Mouse (Mus musculus): ENCODE measurements at regions not wholly inside any gene's neighbourhood (a gene's known extent, or its start where the extent isn't known, plus 50 kb on each side); places are given as distances from the start of the nearest gene placed in this dataset.
A peak's percentile ranks its signal among the peaks of the same experiment; 100 is the strongest.
"Not testable (repeated sequence)": the region's sequence is repeated elsewhere in the genome, so short reads cannot be mapped to it uniquely, and the experiment has no call there.

DNA sequence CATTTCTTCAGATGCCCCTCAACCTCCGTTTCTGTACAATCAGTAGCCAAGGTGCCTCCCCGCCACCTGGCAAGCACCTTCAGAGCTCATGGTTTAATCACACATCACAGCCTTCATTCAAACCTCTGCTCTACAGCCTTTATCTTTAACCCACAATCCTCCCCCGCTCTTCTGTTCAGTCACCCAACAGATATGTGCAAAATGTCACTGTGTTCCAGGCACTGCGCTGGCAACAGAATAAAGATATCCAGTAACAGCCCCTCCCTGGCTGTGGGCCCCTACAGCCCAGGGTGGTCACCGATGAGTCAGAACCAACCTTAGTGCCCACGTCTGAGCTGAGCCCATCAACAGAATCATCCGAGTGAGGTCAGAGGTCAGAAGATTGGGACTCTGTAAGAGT, 54.3 kb upstream of the Ddr1 start:
- DNase-seq, result no peak

DNA sequence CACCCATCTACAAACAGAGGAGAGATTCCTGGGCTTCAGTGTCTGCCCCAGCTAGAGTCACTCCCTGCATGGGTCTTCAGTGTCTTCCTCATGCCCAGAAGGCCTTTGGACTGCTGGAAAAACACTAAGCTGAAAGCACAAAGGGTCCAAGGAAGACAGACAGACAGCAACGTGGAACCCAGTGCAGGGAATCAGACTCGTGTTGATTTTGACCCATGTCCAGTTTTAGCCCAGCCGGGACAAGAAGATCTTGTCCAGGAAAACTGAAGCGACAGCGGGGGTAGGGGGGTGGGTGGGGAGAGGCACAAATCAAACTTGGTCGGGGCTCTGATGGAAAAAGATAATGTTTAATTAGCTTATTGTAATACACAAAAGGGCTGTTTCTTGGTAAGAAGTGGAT, 55.3 kb upstream of the Ddr1 start:
- DNase-seq, result no peak

DNA sequence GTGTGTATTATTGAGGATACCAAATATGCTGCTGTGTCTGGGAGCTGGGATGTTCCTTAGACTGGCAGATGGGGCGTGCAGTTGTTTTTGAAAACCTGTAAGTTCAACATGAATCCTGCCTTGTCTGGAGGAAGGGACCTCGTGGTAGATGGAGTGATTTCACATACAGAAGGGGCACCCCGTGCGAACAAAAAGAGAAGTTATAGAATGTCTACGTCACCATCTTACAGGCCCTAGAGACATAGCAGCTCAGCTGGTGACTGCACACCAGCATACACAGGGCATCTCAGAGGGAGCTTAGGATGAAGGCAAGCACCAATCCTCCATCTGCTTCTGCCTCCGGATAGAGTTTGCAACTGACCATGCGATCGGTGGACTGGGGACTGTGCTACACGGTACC, 58.2 kb upstream of the Ddr1 start:
- no peak for DNase-seq

DNA sequence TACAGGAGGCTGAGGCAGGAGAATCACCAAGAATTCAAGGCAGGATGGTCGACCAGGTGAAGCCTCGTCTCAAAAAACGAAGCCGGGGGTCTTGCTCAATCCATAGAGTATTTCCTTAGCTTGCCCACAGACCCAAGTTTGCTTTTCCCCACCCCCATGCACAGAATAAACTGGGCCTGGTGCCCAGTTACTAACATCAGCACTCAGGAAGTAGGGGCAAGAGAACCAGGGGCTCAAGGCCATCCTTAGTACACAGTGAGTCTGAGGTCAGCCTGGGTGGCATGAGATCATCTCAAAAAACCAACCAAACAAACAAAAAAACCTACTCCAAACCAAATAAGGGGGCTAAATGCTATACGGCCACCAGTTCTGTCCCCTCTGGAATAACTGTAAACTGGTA, 58.4 kb upstream of the Ier3 start:
- DNase-seq, result no peak

DNA sequence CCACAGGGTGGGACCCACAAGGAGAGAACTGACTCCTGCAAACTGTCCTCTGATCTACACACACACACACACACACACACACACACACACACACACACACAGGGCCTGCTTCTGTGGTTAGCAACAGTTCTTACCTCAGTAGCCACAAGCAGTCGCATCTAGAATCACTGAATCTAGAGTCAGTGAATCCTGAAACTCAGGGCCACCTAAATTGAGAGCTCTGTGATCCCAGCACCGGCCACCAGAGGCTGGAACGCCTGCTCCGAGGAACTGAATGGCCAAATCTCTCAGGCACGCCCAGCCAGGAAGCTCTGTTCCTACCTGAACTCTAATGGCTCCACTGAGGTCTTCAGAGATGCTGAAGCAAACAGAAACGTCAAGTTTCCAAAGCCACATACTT, 57.6 kb upstream of the Ier3 start:
- DNase-seq, result peak in 1 of 2 experiments; percentile 61

DNA sequence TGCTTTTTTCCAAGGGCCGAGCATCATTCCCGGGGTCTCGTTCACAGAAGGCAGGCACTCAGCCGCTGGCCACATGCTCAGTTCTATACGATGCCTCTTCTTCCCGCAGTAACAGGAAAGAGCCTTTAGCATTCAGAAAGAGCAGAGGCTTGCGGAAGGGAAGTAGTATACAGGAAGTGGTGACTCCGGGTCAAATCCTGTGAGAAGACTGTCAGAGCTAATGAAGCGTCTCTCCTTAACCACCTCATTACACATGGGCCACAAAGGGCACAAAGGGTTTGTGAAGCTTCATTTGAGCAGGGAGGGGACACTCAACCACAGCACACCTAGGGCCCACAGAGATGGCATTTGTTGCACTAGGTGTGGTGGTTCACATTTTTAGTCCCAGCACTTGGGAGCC, 55.1 kb upstream of the Ier3 start:
- no peak for DNase-seq

DNA sequence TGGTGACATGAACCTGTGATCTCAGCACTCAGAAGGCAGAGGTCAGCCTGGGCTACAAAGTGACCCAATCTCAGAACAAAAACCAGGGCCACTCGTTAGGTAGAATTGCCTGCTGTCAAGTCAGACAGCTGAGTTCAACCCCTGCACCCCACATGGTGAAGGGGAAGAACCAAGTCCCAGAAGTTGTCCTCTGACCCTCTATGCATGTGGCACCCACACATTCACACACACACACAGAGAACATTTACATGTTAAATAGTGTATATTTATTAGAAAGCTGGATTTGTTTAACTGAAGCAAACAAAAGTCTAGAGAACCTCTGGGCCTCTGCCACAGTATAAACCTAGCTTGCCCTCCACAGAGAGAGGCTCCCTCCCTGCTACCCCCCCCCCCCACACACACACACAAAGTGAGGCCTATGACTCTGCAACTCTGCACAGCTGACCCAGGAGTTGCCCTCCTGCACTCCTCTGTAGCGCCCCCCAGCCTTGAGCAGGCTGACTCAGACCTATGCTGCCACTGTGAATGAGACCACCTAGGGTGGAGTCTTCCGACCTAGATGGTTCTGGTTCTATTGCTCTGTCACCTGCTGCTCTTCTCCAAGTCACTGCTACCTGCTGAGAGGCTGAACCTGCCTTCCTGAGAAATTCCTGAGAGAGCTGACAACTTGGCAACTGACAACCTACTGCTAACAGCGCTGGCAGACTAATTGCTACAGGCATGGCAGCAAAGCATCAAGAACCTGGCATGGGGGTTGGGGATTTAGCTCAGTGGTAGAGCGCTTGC, 52.1 kb upstream of the Ier3 start:
- DNase-seq, result peak; percentile 43 to 52

DNA sequence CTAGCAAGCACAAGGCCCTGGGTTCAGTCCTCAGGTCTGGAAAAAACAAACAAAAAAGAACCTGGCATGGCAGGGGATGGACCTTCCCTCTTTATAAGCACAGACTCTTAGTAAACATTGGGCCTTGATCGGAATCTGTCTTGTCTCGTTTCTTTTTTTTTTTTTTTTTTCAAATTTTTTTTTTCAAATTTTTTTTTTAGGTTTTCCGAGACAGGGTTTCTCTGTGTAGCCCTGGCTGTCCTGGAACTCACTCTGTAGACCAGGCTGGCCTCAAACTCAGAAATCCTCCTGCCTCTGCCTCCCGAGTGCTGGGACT, 51.6 kb upstream of the Ier3 start:
- DNase-seq, result not testable (repeated sequence)

DNA sequence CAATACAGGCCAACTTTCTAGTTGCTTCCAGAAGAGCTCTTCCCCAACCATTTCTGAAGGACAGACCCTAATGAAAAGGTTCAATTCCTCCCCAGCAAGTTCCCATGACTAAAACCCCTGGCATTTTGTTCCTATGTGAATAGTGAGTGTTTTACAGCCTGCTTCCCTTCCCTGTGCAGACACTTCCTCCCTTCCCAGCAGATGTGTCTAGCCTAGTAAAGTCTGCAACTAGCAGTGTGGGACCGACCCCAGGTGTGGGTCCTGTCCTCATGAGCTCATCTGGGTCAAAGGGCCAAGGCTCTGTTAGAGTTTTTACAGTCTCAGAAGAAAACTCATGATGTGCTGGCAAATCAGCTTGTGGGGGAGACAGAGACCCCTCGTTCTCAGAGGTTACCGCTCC, 50.9 kb upstream of the Ier3 start:
- no peak for DNase-seq

DNA sequence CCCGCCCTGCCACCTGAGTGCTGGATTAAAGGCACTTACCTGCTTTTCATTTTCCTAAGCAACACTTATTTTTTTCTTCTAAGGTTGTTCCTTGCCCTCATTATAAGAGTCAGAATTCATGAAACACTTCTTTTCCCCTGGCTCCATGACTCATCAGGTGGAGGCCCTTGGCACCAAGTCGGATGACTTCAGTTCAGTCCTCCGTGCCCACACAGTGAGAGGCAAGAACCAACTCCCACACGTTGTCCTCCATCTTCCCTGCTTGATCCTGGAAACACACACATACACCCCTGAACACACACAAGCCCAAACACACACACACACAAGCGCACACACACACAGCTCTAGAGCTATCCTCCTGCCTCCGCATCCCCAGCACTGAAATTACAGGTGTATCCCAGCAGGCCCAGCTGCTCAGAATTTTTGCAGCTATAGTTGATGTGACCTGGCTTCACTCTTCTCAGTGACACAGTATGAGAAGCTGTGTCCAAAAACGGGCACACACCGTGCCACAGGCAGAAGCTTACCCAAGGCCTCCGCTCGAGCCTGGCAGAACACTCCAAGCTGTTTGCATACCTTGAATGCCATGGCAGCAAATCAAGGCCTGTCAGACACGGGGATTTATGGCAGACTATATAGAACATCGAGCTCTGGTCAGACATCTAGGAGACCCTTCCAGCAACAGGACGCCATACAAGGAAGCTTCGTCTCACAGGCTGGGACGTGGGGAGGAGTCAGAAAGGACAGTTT, 49.7 kb upstream of the Ier3 start:
- DNase-seq, result peak; percentile 58 to 69

Measured in cerebellum, postnatal 25 days (tissue).